Mouse (Mus musculus): Measurements from ENCODE around the gene Cyb5r3. TPM values are rescaled to one million over a fixed set of nuclear protein-coding genes. Genes with fewer than 3 reads are reported as not detected.

The Cyb5r3 gene
- polyA plus RNA-seq, 1 experiment from 2014 or later, result 63.3 TPM

GRCm38 (mm10) chr15:83166642-83167041 is 5.8 kb downstream of the Cyb5r3 start:
- peaks cover 7% of the 10 kb centered on the region; the same call in 1 of the 2 replicates for H3K36me3 ChIP-seq (ENCODE audit: control insufficient read depth, insufficient read depth, low read length)
- H3K9me3 ChIP-seq (replicated peaks; ENCODE audit: control insufficient read depth, low read length), result no peaks in the 10 kb centered on the region
- no peaks in the 10 kb centered on the region for H3K27me3 ChIP-seq (replicated peaks; ENCODE audit: control insufficient read depth, insufficient read depth, low read length)
- no peak overlapping the region for H3K27ac ChIP-seq (ENCODE audit: low read depth, low read length)
- peaks cover 9% of the 10 kb centered on the region for H3K4me1 ChIP-seq (ENCODE audit: control insufficient read depth, insufficient read depth, low read length)
- H3K9ac ChIP-seq (ENCODE audit: low read length), result no peak overlapping the region
- no peak overlapping the region for H3K4me2 ChIP-seq (ENCODE audit: low read length)
- DNase-seq (ENCODE audit: low spot score) (no peak), ATAC-seq (no peak)
- no peak overlapping the region for H3K4me3 ChIP-seq (ENCODE audit: low read depth, low read length)
- WGBS, result 95% methylated on average over 3 of the region's 3 CpGs

GRCm38 (mm10) chr15:83165526-83166315 is 6.7 kb downstream of the Cyb5r3 start:
- no peak overlapping the region for H3K4me2 ChIP-seq (ENCODE audit: low read length)
- no peaks in the 10 kb centered on the region for H3K9me3 ChIP-seq (replicated peaks; ENCODE audit: control insufficient read depth, low read length)
- H3K4me1 ChIP-seq (ENCODE audit: control insufficient read depth, insufficient read depth, low read length), result no peaks in the 10 kb centered on the region
- no peak for DNase-seq (ENCODE audit: low spot score)
- H3K36me3 ChIP-seq (ENCODE audit: control insufficient read depth, insufficient read depth, low read length), result peaks cover 7% of the 10 kb centered on the region; the same call in 1 of the 2 replicates
- H3K9ac ChIP-seq (ENCODE audit: low read length), result no peak overlapping the region
- H3K27me3 ChIP-seq (replicated peaks; ENCODE audit: control insufficient read depth, insufficient read depth, low read length), result no peaks in the 10 kb centered on the region
- no peak overlapping the region for H3K4me3 ChIP-seq (ENCODE audit: low read depth, low read length)
- WGBS, result 94% methylated on average over 13 of the region's 13 CpGs
- ATAC-seq, result no peak
- no peak overlapping the region for H3K27ac ChIP-seq (ENCODE audit: low read depth, low read length)

DNA sequence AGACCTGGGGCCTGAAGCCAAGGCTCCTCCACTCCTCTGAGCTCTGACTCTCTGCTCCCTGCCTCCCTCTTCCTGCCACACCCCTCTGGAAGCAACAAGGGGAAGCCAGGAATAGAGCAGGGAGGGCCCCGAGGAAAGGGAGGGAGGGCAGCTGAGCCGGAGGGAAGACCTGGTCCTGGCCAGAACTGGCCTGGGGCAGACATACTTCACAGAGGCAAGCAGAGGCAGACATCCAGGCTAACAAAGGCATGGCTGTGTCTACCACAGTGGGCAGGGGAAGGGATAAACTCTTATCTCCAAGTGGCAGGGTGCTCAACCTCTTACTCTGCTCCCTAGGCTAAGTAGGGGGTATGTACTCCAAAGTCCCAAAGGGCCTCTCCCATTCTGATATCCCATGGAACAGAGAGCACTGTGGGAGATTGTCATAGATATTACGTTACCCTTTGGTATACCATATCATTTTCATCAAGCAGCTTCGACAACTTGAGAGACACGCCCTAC is 7.4 kb downstream of the Cyb5r3 start:
- ATAC-seq (no peak), DNase-seq (ENCODE audit: low spot score) (no peak)
- H3K9me3 ChIP-seq (replicated peaks; ENCODE audit: control insufficient read depth, low read length), result no peaks in the 10 kb centered on the region
- H3K27ac ChIP-seq (ENCODE audit: low read depth, low read length), result no peak overlapping the region
- H3K4me3 ChIP-seq (ENCODE audit: low read depth, low read length), result no peak overlapping the region
- 92% methylated on average over 5 of the region's 5 CpGs for WGBS
- H3K9ac ChIP-seq (ENCODE audit: low read length), result no peak overlapping the region
- no peaks in the 10 kb centered on the region for H3K4me1 ChIP-seq (ENCODE audit: control insufficient read depth, insufficient read depth, low read length)
- H3K36me3 ChIP-seq (ENCODE audit: control insufficient read depth, insufficient read depth, low read length), result peaks cover 7% of the 10 kb centered on the region
- H3K27me3 ChIP-seq (replicated peaks; ENCODE audit: control insufficient read depth, insufficient read depth, low read length), result no peaks in the 10 kb centered on the region
- no peak overlapping the region for H3K4me2 ChIP-seq (ENCODE audit: low read length)

DNA sequence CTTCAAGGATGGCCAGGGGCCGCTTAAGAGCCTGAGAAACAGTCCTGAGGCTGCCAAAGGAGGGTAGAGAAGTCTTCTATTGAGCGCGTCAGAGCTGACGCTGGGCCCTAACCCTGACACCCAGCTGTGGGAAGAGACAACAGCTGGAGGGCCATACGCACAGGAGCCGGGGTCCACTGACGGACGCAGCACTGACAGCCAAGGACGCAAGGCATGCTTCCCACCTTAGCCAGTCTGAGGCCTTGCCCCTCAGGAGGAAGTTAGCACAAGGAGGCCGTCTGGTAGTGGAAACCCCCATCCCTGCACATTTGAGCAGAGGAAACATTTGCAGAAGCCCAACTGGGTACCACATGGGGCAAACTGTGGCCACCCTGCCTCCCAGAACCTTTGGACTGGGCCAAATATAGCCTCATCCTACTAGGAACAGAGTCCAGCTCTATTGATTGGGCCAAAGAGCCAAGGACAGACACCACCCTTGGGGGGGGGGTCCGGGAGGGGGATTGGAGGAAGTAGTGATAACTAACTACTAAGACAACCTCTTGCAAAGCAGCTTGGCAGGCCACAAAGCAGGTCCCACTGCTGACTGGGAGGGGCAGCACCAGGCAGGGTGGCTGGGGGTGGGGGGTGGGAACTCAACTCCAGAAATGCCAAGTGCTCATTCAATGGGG is 9.4 kb downstream of the Cyb5r3 start:
- no peak for ATAC-seq
- H3K9ac ChIP-seq (ENCODE audit: low read length), result no peak overlapping the region
- H3K4me3 ChIP-seq (ENCODE audit: low read depth, low read length), result no peak overlapping the region
- H3K9me3 ChIP-seq (replicated peaks; ENCODE audit: control insufficient read depth, low read length), result no peaks in the 10 kb centered on the region
- no peak overlapping the region for H3K4me2 ChIP-seq (ENCODE audit: low read length)
- no peak overlapping the region for H3K27ac ChIP-seq (ENCODE audit: low read depth, low read length)
- no peak for DNase-seq (ENCODE audit: low spot score)
- peaks cover 28% of the 10 kb centered on the region for H3K36me3 ChIP-seq (ENCODE audit: control insufficient read depth, insufficient read depth, low read length)
- WGBS, result 91% methylated on average over 11 of the region's 11 CpGs
- no peaks in the 10 kb centered on the region for H3K27me3 ChIP-seq (replicated peaks; ENCODE audit: control insufficient read depth, insufficient read depth, low read length)
- no peaks in the 10 kb centered on the region for H3K4me1 ChIP-seq (ENCODE audit: control insufficient read depth, insufficient read depth, low read length)

- DNase-seq (ENCODE audit: low spot score), result no peak
- 96% methylated on average over 4 of the region's 4 CpGs for WGBS
- no peak overlapping the region for H3K4me3 ChIP-seq (ENCODE audit: low read depth, low read length)
- no peaks in the 10 kb centered on the region for H3K27me3 ChIP-seq (replicated peaks; ENCODE audit: control insufficient read depth, insufficient read depth, low read length)
- no peaks in the 10 kb centered on the region for H3K9me3 ChIP-seq (replicated peaks; ENCODE audit: control insufficient read depth, low read length)
- H3K9ac ChIP-seq (ENCODE audit: low read length), result no peak overlapping the region
- peaks cover 34% of the 10 kb centered on the region for H3K36me3 ChIP-seq (ENCODE audit: control insufficient read depth, insufficient read depth, low read length)
- no peak for ATAC-seq
- H3K4me2 ChIP-seq (ENCODE audit: low read length), result no peak overlapping the region
- H3K27ac ChIP-seq (ENCODE audit: low read depth, low read length), result no peak overlapping the region
- H3K4me1 ChIP-seq (ENCODE audit: control insufficient read depth, insufficient read depth, low read length), result no peaks in the 10 kb centered on the region
These were observed 10.4 kb downstream of the Cyb5r3 start for GRCm38 (mm10) chr15:83162001-83162400.

DNA sequence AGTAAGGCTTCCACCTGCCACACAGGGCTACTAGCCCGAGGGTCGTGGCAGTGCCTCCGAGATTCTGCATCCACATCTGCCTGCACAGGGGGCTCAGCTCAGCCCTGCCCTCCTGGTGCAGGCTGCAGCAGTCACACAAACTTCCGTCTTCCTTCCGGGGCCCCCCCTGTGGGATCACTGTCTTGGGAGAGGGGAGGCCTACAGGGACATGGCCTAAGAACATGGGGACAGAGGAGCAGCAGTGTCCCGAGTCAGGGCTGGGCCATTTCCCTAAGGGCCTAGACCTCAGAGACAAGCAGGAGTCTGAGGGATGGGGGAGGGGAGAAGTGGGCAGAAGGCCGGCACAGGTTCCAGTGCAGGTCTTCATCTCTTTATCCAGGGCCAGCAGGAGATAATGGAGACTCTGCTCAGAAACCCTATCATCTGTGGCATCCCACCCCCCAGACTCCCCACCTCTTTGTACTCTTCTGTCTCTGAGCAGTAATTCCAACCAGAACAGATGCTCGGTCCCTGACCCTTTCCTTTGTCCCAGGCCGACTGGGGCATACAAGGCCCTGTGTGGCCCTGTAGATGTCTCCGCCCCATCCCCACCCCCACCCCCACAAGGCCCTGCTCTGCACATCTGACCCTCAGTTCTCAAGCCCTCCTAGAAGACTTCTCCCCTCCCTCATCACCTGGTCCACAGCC is 11.2 kb downstream of the Cyb5r3 start:
- no peak for DNase-seq (ENCODE audit: low spot score)
- Histone ChIP-seq H3K4me2 (ENCODE audit: low read length) (no peak overlapping the region), H3K36me3 (ENCODE audit: control insufficient read depth, insufficient read depth, low read length) (peaks cover 34% of the 10 kb centered on the region), H3K4me1 (ENCODE audit: control insufficient read depth, insufficient read depth, low read length) (no peaks in the 10 kb centered on the region), H3K27me3 (replicated peaks; ENCODE audit: control insufficient read depth, insufficient read depth, low read length) (no peaks in the 10 kb centered on the region), H3K27ac (ENCODE audit: low read depth, low read length) (no peak overlapping the region), H3K4me3 (ENCODE audit: low read depth, low read length) (no peak overlapping the region), H3K9ac (ENCODE audit: low read length) (no peak overlapping the region), H3K9me3 (replicated peaks; ENCODE audit: control insufficient read depth, low read length) (no peaks in the 10 kb centered on the region)
- WGBS, result 39% methylated on average over 10 of the region's 10 CpGs
- ATAC-seq, result no peak

DNA sequence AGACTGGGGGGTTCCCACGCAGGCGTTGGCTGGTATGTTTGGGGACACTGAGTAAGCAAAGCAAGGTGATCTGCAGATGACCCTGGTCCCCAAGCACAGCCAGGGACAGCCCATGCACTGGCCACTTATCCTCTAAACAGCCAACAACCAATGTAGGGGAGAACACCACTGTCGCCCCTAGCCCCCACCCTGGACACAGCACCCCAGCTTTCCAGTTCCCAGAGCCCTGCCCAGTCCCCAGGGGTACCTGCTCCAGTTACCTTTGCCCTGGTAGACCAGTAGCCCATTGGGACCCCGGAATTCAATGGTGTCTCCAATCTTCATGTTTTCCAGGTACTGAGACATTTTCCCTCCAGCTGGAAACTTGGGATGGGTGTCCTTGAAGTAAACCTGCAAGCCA is 11.8 kb downstream of the Cyb5r3 start:
- 96% methylated on average over 4 of the region's 4 CpGs for WGBS
- no peak overlapping the region for H3K4me3 ChIP-seq (ENCODE audit: low read depth, low read length)
- no peak overlapping the region for H3K27ac ChIP-seq (ENCODE audit: low read depth, low read length)
- no peak for DNase-seq (ENCODE audit: low spot score)
- ATAC-seq, result no peak
- H3K9me3 ChIP-seq (replicated peaks; ENCODE audit: control insufficient read depth, low read length), result no peaks in the 10 kb centered on the region
- no peak overlapping the region for H3K9ac ChIP-seq (ENCODE audit: low read length)
- H3K36me3 ChIP-seq (ENCODE audit: control insufficient read depth, insufficient read depth, low read length), result peaks cover 34% of the 10 kb centered on the region
- H3K27me3 ChIP-seq (replicated peaks; ENCODE audit: control insufficient read depth, insufficient read depth, low read length), result no peaks in the 10 kb centered on the region
- no peaks in the 10 kb centered on the region for H3K4me1 ChIP-seq (ENCODE audit: control insufficient read depth, insufficient read depth, low read length)
- H3K4me2 ChIP-seq (ENCODE audit: low read length), result no peak overlapping the region

GRCm38 (mm10) chr15:83159823-83160222 is 12.6 kb downstream of the Cyb5r3 start:
- H3K4me3 ChIP-seq (ENCODE audit: low read depth, low read length), result no peak overlapping the region
- H3K36me3 ChIP-seq (ENCODE audit: control insufficient read depth, insufficient read depth, low read length), result peaks cover 34% of the 10 kb centered on the region
- no peaks in the 10 kb centered on the region for H3K9me3 ChIP-seq (replicated peaks; ENCODE audit: control insufficient read depth, low read length)
- no peak overlapping the region for H3K27ac ChIP-seq (ENCODE audit: low read depth, low read length)
- no peaks in the 10 kb centered on the region for H3K27me3 ChIP-seq (replicated peaks; ENCODE audit: control insufficient read depth, insufficient read depth, low read length)
- no peaks in the 10 kb centered on the region for H3K4me1 ChIP-seq (ENCODE audit: control insufficient read depth, insufficient read depth, low read length)
- no peak for ATAC-seq
- no peak overlapping the region for H3K9ac ChIP-seq (ENCODE audit: low read length)
- WGBS, result 95% methylated on average over 9 of the region's 9 CpGs
- no peak overlapping the region for H3K4me2 ChIP-seq (ENCODE audit: low read length)
- no peak for DNase-seq (ENCODE audit: low spot score)
